Mouse (Mus musculus) liver, embryonic 15.5 days (tissue): Measurements from ENCODE around the gene Wrap73. TPM values are rescaled to one million over a fixed set of nuclear protein-coding genes. Genes with fewer than 3 reads are reported as not detected.

ENCODE experiments used
- ATAC-seq: fragments of 200-750 bp; cut with Nextera tagmentation; 2 replicates; pipeline ENCODE4 v1.8.0; 2017; ENCODE audit warnings: moderate number of reproducible peaks, mild to moderate bottlenecking, moderate library complexity; ENCODE audit not compliant: insufficient read depth
- H3K27ac ChIP-seq: fragments of 300-500 bp; sonication (generic); replicated peaks from 2 replicates; pipeline ENCODE4 v1.5.1; 2015; ENCODE audit warnings: mild to moderate bottlenecking, inconsistent platforms
- H3K27me3 ChIP-seq: fragments of 300-500 bp; sonication (generic); 2 replicates; pipeline ENCODE4 v1.6.1; 2015; ENCODE audit warnings: mild to moderate bottlenecking, inconsistent platforms
- H3K36me3 ChIP-seq: fragments of 300-500 bp; sonication (generic); replicated peaks from 2 replicates; pipeline ENCODE4 v1.6.1; 2015; ENCODE audit warnings: moderate library complexity, mild to moderate bottlenecking, inconsistent platforms
- H3K4me1 ChIP-seq: fragments of 300-500 bp; sonication (generic); replicated peaks from 2 replicates; pipeline ENCODE4 v1.6.1; 2015; ENCODE audit warnings: inconsistent platforms
- H3K4me2 ChIP-seq: fragments of 300-500 bp; sonication (generic); 2 replicates; pipeline ENCODE4 v1.6.1; 2015; ENCODE audit warnings: moderate library complexity, mild to moderate bottlenecking, inconsistent platforms
- H3K4me3 ChIP-seq: fragments of 300-500 bp; sonication (generic); replicated peaks from 2 replicates; pipeline ENCODE4 v1.5.1; 2015; ENCODE audit warnings: mild to moderate bottlenecking, inconsistent platforms
- H3K9ac ChIP-seq: fragments of 300-500 bp; sonication (generic); 2 replicates; pipeline ENCODE4 v1.6.1; 2015; ENCODE audit warnings: moderate library complexity, mild to moderate bottlenecking, inconsistent platforms
- H3K9me3 ChIP-seq: fragments of 300-500 bp; sonication (generic); replicated peaks from 2 replicates; pipeline ENCODE4 v1.6.1; 2016; ENCODE audit warnings: inconsistent platforms
- WGBS: fragments of 180-500 bp; shearing (Covaris S2); methylation state at CpG from one replicate; pipeline ENCODE4 v1.1.7; 2015; ENCODE audit warnings: mixed read lengths; ENCODE audit not compliant: insufficient replicate concordance; 5-methylcytosine and 5-hydroxymethylcytosine counted together
- polyA plus RNA-seq: library from polyadenylated mRNA; unstranded; fragments of >200 nt; fragmentation: Nextera tagmentation; extraction: Ambion mirVana; gene quantifications from 2 replicates; pipeline ENCODE4 v1.2.1, GENCODE M21; 2015

Wrap73 gene
- polyA plus RNA-seq, 1 experiment from 2014 or later, result 26.8 TPM

DNA sequence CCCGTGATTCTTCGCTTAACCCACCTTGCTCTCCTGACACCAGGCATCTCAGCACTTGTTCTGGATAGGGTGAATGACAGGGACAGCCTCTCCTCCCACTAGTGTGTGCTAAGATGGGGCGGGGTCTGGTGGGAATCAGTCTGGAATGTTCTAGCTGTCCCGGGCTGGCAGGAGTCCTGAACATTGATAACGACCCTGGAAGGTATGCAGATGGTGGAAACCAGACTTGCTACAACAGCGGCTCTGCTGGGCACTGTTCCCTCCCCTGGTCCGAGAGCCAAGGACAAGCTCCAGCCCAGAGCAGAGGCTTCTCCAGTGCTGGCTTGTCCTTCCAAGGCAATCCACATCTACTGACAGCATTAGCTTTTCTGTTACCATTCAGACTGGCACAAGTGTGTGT lies 71.4 kb downstream of the Wrap73 start:
- 63% methylated on average over 7 of the region's 7 CpGs for WGBS
- Histone ChIP-seq H3K4me3 (no peak overlapping the region), H3K4me2 (no peak overlapping the region), H3K9me3 (no peaks in the 10 kb centered on the region), H3K4me1 (peaks cover 15% of the 10 kb centered on the region), H3K27me3 (no peaks in the 10 kb centered on the region), H3K9ac (no peak overlapping the region), H3K36me3 (no peaks in the 10 kb centered on the region), H3K27ac (no peak overlapping the region)
- no peak for ATAC-seq

DNA sequence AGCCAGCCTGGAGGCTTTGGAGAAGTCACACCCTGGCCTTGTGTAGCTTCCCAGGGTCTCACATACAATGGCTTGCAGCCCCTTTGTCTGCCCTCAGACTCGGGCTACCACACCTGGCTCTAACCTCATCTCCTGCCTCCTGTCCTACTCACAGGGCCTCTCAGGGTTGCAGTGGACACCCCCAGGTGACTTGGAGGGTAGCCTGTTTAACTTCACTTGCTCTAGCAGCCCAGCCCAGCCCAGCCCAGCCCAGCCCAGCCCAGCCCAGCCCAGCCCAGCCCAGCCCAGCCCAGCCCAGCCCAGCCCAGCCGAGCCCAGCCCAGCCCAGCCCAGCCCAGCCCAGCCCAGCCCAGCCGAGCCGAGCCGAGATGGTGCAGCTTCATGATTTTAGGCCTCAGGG lies 71.9 kb downstream of the Wrap73 start:
- H3K27ac ChIP-seq, result no peak overlapping the region

More for the DNA sequence above, 71.9 kb downstream of the Wrap73 start:
- Histone ChIP-seq H3K27me3 (no peaks in the 10 kb centered on the region), H3K4me3 (no peak overlapping the region), H3K9me3 (no peaks in the 10 kb centered on the region), H3K4me2 (no peak overlapping the region), H3K9ac (no peak overlapping the region), H3K36me3 (no peaks in the 10 kb centered on the region), H3K4me1 (peaks cover 15% of the 10 kb centered on the region)
- no peak for ATAC-seq
- WGBS, result 6% methylated on average over 5 of the region's 5 CpGs

Other genes starting within 250 kb of the Wrap73 start
- gene A430005L14Rik, start 185.1 kb upstream of the Wrap73 start, polyA plus RNA-seq, result 50.2 and 53.7 TPM in 2 replicates
- gene Dffb, start 167.2 kb upstream of the Wrap73 start, polyA plus RNA-seq, result 7.1 and 7.4 TPM in 2 replicates
- gene Cep104, start 167.2 kb upstream of the Wrap73 start, polyA plus RNA-seq, result 6.4 and 6.7 TPM in 2 replicates
- gene Lrrc47, start 130.6 kb upstream of the Wrap73 start, polyA plus RNA-seq, result 16.8 and 17.7 TPM in 2 replicates
- 321 and 326 TPM in 2 replicates for gene Smim1, start 116.1 kb upstream of the Wrap73 start, polyA plus RNA-seq
- gene Ccdc27, start 99.7 kb upstream of the Wrap73 start, polyA plus RNA-seq, result 0.08 TPM in 1 of 2 replicates, not detected in the other
- gene Trp73, start 2.2 kb upstream of the Wrap73 start, polyA plus RNA-seq, result 0.05 TPM in 1 of 2 replicates, not detected in the other
- 149 and 154 TPM in 2 replicates for gene Tprgl, start 18.3 kb downstream of the Wrap73 start, polyA plus RNA-seq
- gene Megf6, start 28.4 kb downstream of the Wrap73 start, polyA plus RNA-seq, result 1.4 and 2.1 TPM in 2 replicates
- gene Arhgef16, start 159.3 kb downstream of the Wrap73 start, polyA plus RNA-seq, result 4.9 and 5.6 TPM in 2 replicates
- gene B230104I21Rik, start 193.8 kb downstream of the Wrap73 start, polyA plus RNA-seq, result not detected in 2 replicates